In the genomic region with DNA sequence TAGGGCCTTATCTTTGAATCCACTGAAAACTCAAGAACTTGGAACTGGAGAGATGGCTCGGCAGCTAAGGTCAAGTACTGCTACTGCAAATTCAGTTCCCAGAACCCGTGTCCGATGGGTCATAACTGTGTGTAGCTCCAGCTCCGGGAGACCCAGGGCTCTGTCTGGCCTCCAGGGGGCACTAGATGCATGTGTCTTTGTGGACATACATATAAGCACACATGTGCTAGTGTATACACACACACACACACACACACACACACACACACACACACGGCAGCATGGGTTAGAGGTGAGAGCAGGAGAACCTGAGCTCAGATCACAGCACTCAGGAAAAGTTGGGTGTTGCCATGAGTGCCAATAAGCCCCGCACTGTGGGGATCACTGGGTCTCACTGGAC, we compare ENCODE assay signal across 10 mouse cellular contexts. TPM values are rescaled to one million over a fixed set of nuclear protein-coding genes. Genes with fewer than 3 reads are reported as not detected.
A peak's percentile ranks its signal among the peaks of the same experiment; 100 is the strongest.
DNase-seq lines count a peak whose midpoint lies in the region; ATAC-seq lines count a peak whose summit lies in the region.
"Had no signal": no experiment of that assay in that cellular context is flagged by ENCODE, and none has a peak within 500 bp of the region (broad histone marks: within the 10 kb centered on the region; RNA-seq: fewer than 3 reads in every experiment).

No protein-coding gene starts in this region.

- no peaks in the 10 kb centered on the region for H3K4me1 ChIP-seq in intestine, embryonic 16.5 days (ENCODE audit: control insufficient read depth, insufficient read depth, low read length)
- H3K4me1 ChIP-seq: neural tube, embryonic 12.5 days had no signal

- 0 out of 2 replicates have a peak, but pooled peaks have one; percentile 23 for ATAC-seq in intestine, embryonic 16.5 days
- peak; percentile 83 for ATAC-seq in megakaryocyte progenitor cell, adult 5-6 weeks (replicated peaks; ENCODE audit: poor library complexity)
- no peak for ATAC-seq in cerebellum, adult (ENCODE audit: insufficient number of reproducible peaks, low FRiP score, low TSS enrichment)
- ATAC-seq in monocyte, adult 5-6 weeks (replicated peaks; ENCODE audit: insufficient number of reproducible peaks, low FRiP score, low TSS enrichment, poor library complexity, severe bottlenecking) = no peak

- no peaks in the 10 kb centered on the region for H3K9me3 ChIP-seq in intestine, embryonic 16.5 days (ENCODE audit: control insufficient read depth, low read length)
- H3K9me3 ChIP-seq: neural tube, embryonic 12.5 days had no signal

- H3K4me2 ChIP-seq in intestine, embryonic 16.5 days (ENCODE audit: low read depth, low read length) = no peak overlapping the region
- H3K4me2 ChIP-seq: neural tube, embryonic 12.5 days had no signal

- WGBS in intestine, embryonic 16.5 days = 82% methylated on average over 6 of the region's 6 CpGs

- H3K27me3 ChIP-seq in intestine, embryonic 16.5 days (replicated peaks; ENCODE audit: control insufficient read depth, insufficient read depth, low read length) = no peaks in the 10 kb centered on the region
- H3K27me3 ChIP-seq: neural tube, embryonic 12.5 days had no signal

- H3K27ac ChIP-seq in intestine, embryonic 16.5 days (ENCODE audit: low read length) = no peak overlapping the region
- H3K27ac ChIP-seq: neural tube, embryonic 12.5 days had no signal

- DNase-seq in gastrocnemius, postnatal 10 days = peak; percentile 37
- no peak for DNase-seq in gastrocnemius, adult 8-10 months (ENCODE audit: low spot score in 2 of 2)
- DNase-seq in thymus, postnatal 4 days = peak; percentile 24
- DNase-seq in thymus, postnatal 0 days (ENCODE audit: low spot score) = no peak

- H3K36me3 ChIP-seq in intestine, embryonic 16.5 days (ENCODE audit: control insufficient read depth, insufficient read depth, low read length) = no peaks in the 10 kb centered on the region
- H3K36me3 ChIP-seq: neural tube, embryonic 12.5 days had no signal

- H3K9ac ChIP-seq in intestine, embryonic 16.5 days (ENCODE audit: low read depth, low read length) = no peak overlapping the region
- H3K9ac ChIP-seq: neural tube, embryonic 12.5 days had no signal

- H3K4me3 ChIP-seq in intestine, embryonic 16.5 days (ENCODE audit: low read length) = no peak overlapping the region
- H3K4me3 ChIP-seq: neural tube, embryonic 12.5 days had no signal

RNA-seq across cellular contexts. Expression of a gene that starts 19.2 kb away (rescaled TPM):
- 1 to 10 TPM; 2.2 to 2.7 TPM for total RNA-seq in gastrocnemius, postnatal 10 days (2021)
- 1 to 10 TPM; 1.5 to 2.4 (median 2.1) TPM for total RNA-seq in gastrocnemius, adult 8-10 months (2022)
- polyA plus RNA-seq in thymus, postnatal 0 days (2015; fragmentation: Nextera tagmentation; extraction: Ambion mirVana) = 0.09 TPM in 1 of 2 replicates, not detected in the other
- 0.21 and 0.40 TPM in 2 replicates for polyA plus RNA-seq in intestine, embryonic 16.5 days (2015; fragmentation: Nextera tagmentation; extraction: Ambion mirVana)
- total RNA-seq in megakaryocyte progenitor cell, adult 5-6 weeks (2015) = not detected in 2 replicates
- total RNA-seq in megakaryocyte progenitor cell, adult 5-6 weeks (2017) = not detected in 2 replicates
- total RNA-seq in monocyte, adult 5-6 weeks (2017) = not detected in 3 replicates
- total RNA-seq: hematopoietic stem cell, adult 5-6 weeks had no signal

RNA-seq across cellular contexts. Expression of a gene that starts 55.6 kb away (rescaled TPM):
- not detected for total RNA-seq in gastrocnemius, postnatal 10 days (2021)
- not detected for total RNA-seq in gastrocnemius, adult 8-10 months (2022)
- not detected in 2 replicates for polyA plus RNA-seq in thymus, postnatal 0 days (2015; fragmentation: Nextera tagmentation; extraction: Ambion mirVana)
- polyA plus RNA-seq in intestine, embryonic 16.5 days (2015; fragmentation: Nextera tagmentation; extraction: Ambion mirVana) = not detected in 2 replicates
- not detected in 2 replicates for total RNA-seq in megakaryocyte progenitor cell, adult 5-6 weeks (2015)
- total RNA-seq in megakaryocyte progenitor cell, adult 5-6 weeks (2017) = not detected in 2 replicates
- not detected in 3 replicates for total RNA-seq in monocyte, adult 5-6 weeks (2017)
- total RNA-seq: hematopoietic stem cell, adult 5-6 weeks had no signal
- polyA plus RNA-seq: neural tube, embryonic 12.5 days had no signal

Comparison
In these comparisons a context has a peak if more than half of its experiments do, and no peak if none do; other contexts are left out.
1. DNase-seq: peak in gastrocnemius, postnatal 10 days (single experiment) and thymus, postnatal 4 days (single experiment); none in gastrocnemius, adult 8-10 months (0 of 2) and thymus, postnatal 0 days (single experiment).
2. ATAC-seq: peak in intestine, embryonic 16.5 days (single experiment) and megakaryocyte progenitor cell, adult 5-6 weeks (single experiment); none in cerebellum, adult (single experiment) and monocyte, adult 5-6 weeks (single experiment).